27 mouse cellular contexts compared by ENCODE assay signal in the genomic region with DNA sequence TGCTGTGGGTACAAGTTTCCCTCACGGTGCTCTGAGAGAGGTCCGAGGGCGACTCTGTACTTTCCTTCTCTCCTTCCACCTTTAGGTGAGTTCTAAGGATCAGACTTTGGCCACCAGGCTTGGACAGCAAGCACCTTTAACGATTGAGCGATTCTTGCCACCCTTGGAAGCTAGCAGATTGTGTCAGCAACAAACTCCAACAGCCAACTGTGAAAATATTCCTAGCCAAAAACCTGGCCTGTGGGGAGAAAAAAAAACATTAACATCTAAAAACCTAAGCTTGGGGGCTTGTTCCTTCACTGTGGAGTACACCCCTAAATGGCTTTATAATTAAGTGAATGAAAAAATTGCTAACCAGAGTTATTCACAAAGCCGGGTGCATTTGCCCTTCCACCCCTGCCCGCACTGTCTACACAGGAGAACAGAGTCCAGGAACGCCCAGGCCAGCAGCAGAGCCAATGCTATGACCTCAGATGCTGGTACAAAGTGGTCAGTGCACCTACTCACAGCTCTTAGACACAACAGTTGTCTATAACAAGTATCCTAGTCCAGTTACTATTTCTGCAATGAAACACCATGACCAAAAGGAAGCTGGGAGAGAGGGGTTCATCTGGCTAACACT.
DNase-seq lines count a peak whose midpoint lies in the region; ATAC-seq and TF ChIP-seq lines count a peak whose summit lies in the region.
"Had no signal": no experiment of that assay in that cellular context is flagged by ENCODE, and none has a peak within 500 bp of the region (broad histone marks: within the 10 kb centered on the region; RNA-seq: fewer than 3 reads in every experiment).

No protein-coding gene starts in this region.

- intact Hi-C loops in heart, adult 2 months (cut with DNase I): loop anchor here (5.0 kb wide), 1 partner anchor 36 kb away; no protein-coding TSS in a partner anchor

- no peak overlapping the region for H3K9ac ChIP-seq in heart, adult 2 months (ENCODE audit: low read depth, low read length)
- H3K9ac ChIP-seq in midbrain, embryonic 13.5 days (replicated peaks): no peak overlapping the region
- H3K9ac ChIP-seq: embryonic facial prominence, embryonic 12.5 days; hindbrain, embryonic 12.5 days; intestine, embryonic 15.5 days; limb, embryonic 15.5 days; midbrain, embryonic 12.5 days; neural tube, embryonic 13.5 days had no signal

- ATAC-seq in midbrain, embryonic 13.5 days: no peak
- ATAC-seq: forebrain, embryonic 16.5 days; hindbrain, postnatal 0 days; intestine, embryonic 15.5 days had no signal

- H3K4me3 ChIP-seq in heart, adult 2 months: no peak overlapping the region
- no peak overlapping the region for H3K4me3 ChIP-seq in midbrain, embryonic 13.5 days (replicated peaks)
- H3K4me3 ChIP-seq: embryonic facial prominence, embryonic 12.5 days; forebrain, embryonic 10.5 days; hindbrain, embryonic 12.5 days; intestine, embryonic 15.5 days; limb, embryonic 10.5 days; limb, embryonic 15.5 days; megakaryocyte, embryonic 14.5 days; midbrain, embryonic 12.5 days; neural tube, embryonic 13.5 days had no signal

- no peak for TF ChIP-seq CTCF in heart, adult 2 months (IDR thresholded peaks at IDR 0.05)

- H3K27me3 ChIP-seq in heart, adult 2 months (ENCODE audit: control insufficient read depth, insufficient read depth, low read length): no peaks in the 10 kb centered on the region; the same call in 1 of the 2 replicates
- no peaks in the 10 kb centered on the region for H3K27me3 ChIP-seq in midbrain, embryonic 13.5 days
- H3K27me3 ChIP-seq: embryonic facial prominence, embryonic 12.5 days; hindbrain, embryonic 12.5 days; intestine, embryonic 15.5 days; limb, embryonic 15.5 days; megakaryocyte, embryonic 14.5 days; midbrain, embryonic 12.5 days; neural tube, embryonic 13.5 days had no signal

- H3K4me2 ChIP-seq in midbrain, embryonic 13.5 days (replicated peaks): no peak overlapping the region
- H3K4me2 ChIP-seq: embryonic facial prominence, embryonic 12.5 days; heart, embryonic 11.5 days; hindbrain, embryonic 12.5 days; intestine, embryonic 15.5 days; limb, embryonic 15.5 days; midbrain, embryonic 12.5 days; neural tube, embryonic 13.5 days had no signal

- TF ChIP-seq POLR2A in heart, adult 2 months (IDR thresholded peaks at IDR 0.05; ENCODE audit: insufficient read depth, low read depth, low read length): no peak

- DNase-seq in heart, adult 11 months: peak; percentile 79
- no peak for DNase-seq in heart, adult 2 months
- peak; percentile 76 for DNase-seq in kidney, adult 18-20 months
- peak; percentile 86 to 87 for DNase-seq in kidney, adult 8-10 months
- peak; percentile 65 for DNase-seq in kidney, postnatal 10 days
- no peak for DNase-seq in right cerebral cortex, postnatal 36 days (ENCODE audit: low spot score in 2 of 2)
- no peak for DNase-seq in urinary bladder, postnatal 14 days (ENCODE audit: low spot score)
- DNase-seq: adrenal gland, postnatal 25 days; B cell, adult 2 months; gastrocnemius, postnatal 10 days; heart, postnatal 36 days; layer of hippocampus, adult 9-11 months; lung, postnatal 4 days; thymus, postnatal 4 days had no signal

- H3K9me3 ChIP-seq in midbrain, embryonic 13.5 days: no peaks in the 10 kb centered on the region
- H3K9me3 ChIP-seq: embryonic facial prominence, embryonic 12.5 days; forebrain, embryonic 10.5 days; hindbrain, embryonic 12.5 days; intestine, embryonic 15.5 days; limb, embryonic 10.5 days; limb, embryonic 15.5 days; megakaryocyte, embryonic 14.5 days; midbrain, embryonic 12.5 days; neural tube, embryonic 13.5 days had no signal

- H3K27ac ChIP-seq in heart, adult 2 months: no peak overlapping the region
- H3K27ac ChIP-seq in midbrain, embryonic 13.5 days: no peak overlapping the region
- H3K27ac ChIP-seq: embryonic facial prominence, embryonic 12.5 days; forebrain, embryonic 10.5 days; hindbrain, embryonic 12.5 days; hindbrain, postnatal 0 days; intestine, embryonic 15.5 days; limb, embryonic 10.5 days; limb, embryonic 15.5 days; midbrain, embryonic 12.5 days had no signal

- no peaks in the 10 kb centered on the region for H3K79me2 ChIP-seq in heart, adult 2 months (replicated peaks; ENCODE audit: control insufficient read depth, insufficient read depth, low read length)

- no peak for TF ChIP-seq EP300 in heart, adult 2 months (IDR thresholded peaks at IDR 0.05; ENCODE audit: insufficient read depth, low read depth, low read length)

- H3K36me3 ChIP-seq in heart, adult 2 months (ENCODE audit: control insufficient read depth, insufficient read depth, low read length): no peaks in the 10 kb centered on the region
- H3K36me3 ChIP-seq in midbrain, embryonic 13.5 days: no peaks in the 10 kb centered on the region
- H3K36me3 ChIP-seq: embryonic facial prominence, embryonic 12.5 days; forebrain, embryonic 10.5 days; hindbrain, embryonic 12.5 days; intestine, embryonic 15.5 days; limb, embryonic 10.5 days; limb, embryonic 15.5 days; midbrain, embryonic 12.5 days; neural tube, embryonic 13.5 days had no signal

- H3K4me1 ChIP-seq in heart, adult 2 months (ENCODE audit: control insufficient read depth, insufficient read depth, low read length): peaks cover 3% of the 10 kb centered on the region; the same call in 1 of the 2 replicates
- peaks cover 37% of the 10 kb centered on the region for H3K4me1 ChIP-seq in midbrain, embryonic 13.5 days (replicated peaks)

- WGBS in heart, adult 2 months: 92% methylated on average over 8 of the region's 8 CpGs
- WGBS in midbrain, embryonic 13.5 days: 93% methylated on average over 8 of the region's 8 CpGs

Comparison
In these comparisons a context has a peak if more than half of its experiments do, and no peak if none do; other contexts are left out.
1. DNase-seq: peak in heart, adult 11 months (single experiment), kidney, adult 18-20 months (single experiment), kidney, adult 8-10 months (2 of 2) and kidney, postnatal 10 days (single experiment); none in heart, adult 2 months (0 of 2), right cerebral cortex, postnatal 36 days (0 of 2) and urinary bladder, postnatal 14 days (single experiment).